Mouse (Mus musculus) cortical plate, adult 2 months (tissue): ENCODE data around the gene Eea1.

Experiments
- CTCF ChIP-seq: fragments of 200-500 bp; IDR thresholded peaks from 2 replicates; pipeline ENCODE4 v1.5.1; 2011; ENCODE audit warnings: mild to moderate bottlenecking, control low read depth, low read length; ENCODE audit not compliant: insufficient read depth; ENCODE audit errors: extremely low read depth
- POLR2A ChIP-seq: fragments of 200-500 bp; IDR thresholded peaks from 2 replicates; pipeline ENCODE4 v1.6.1; 2011; ENCODE audit warnings: mild to moderate bottlenecking, low read length, control low read depth; ENCODE audit not compliant: insufficient read depth; ENCODE audit errors: extremely low read depth

GRCm38 (mm10) chr10:95923263-95924217 is 16.9 kb upstream of the Eea1 start:
- TF ChIP-seq POLR2A (no peak), CTCF (no peak)
